Mouse (Mus musculus): Measurements from ENCODE around the gene Akap5. TPM values are rescaled to one million over a fixed set of nuclear protein-coding genes. Genes with fewer than 3 reads are reported as not detected.

Gene Akap5
- polyA plus RNA-seq, 1 experiment from 2014 or later: 12.4 TPM

DNA sequence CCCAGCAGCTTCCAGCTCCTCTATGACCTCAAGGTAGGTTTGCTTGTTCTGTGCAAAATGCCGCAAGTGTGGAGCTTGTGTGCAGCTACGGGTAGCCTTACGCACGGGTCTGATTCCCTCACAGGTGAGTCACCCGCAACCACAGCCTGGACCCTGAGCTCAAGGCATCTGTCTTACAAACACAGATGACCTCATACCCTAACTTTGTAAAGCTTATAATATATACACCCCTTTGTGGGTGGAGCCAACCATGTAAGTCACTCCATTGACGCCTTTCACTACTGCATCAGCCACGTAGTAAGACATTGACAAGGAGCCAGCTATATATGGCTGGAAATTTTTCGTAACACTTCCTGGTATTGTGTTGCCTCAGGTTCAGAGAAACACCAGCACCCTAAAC, 12.7 kb upstream of the Akap5 start:
- H3K4me2 ChIP-seq: no peak overlapping the region
- 92% methylated on average over 8 of the region's 8 CpGs for WGBS

DNA sequence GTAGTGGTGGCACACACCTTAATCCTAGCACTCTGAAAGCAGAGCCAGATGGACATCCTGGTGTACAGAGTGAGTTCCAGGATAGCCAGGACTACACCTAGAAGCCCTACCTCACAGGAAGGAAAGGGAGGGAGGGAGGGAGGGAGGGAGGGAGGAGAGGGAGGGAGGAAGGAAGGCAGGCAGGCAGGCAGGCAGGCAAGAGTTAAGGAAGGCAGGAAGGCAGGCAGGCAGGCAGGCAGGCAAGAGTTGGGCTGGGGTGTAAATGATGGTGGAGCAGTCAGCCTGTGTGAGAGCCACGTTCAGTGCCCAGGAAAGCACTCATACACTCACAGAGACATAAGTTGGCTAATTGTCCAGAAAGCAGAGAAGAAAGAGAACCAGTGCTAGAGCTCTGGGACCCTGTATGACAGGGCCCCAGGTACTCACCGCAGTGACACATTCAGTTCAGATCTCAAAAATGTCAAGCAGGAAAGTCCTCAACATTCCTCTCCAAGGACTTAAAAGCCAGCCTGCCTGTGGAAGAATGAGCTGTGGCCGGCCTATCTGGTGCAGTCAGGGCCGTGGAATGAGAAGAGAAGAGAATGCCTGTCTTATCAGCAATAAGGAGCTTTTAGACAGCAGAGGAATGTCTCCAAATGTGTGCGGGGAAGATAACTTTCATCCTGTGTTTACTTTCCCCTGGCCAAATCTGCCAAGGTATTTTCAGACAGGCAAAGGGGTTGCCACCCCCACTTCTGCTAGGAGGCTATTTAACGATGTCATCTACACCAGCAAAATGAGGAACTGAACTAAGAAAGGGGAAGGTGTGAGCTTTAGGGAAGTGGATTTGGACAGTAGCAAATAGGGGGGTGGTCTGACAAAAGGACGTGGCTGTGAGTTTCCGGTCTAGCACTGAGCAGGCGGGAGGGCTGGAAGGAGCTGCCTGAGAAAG, 6.1 kb upstream of the Akap5 start:
- no peak overlapping the region for H3K4me2 ChIP-seq
- H3K9ac ChIP-seq: no peak overlapping the region
- no peaks in the 10 kb centered on the region for H3K27me3 ChIP-seq
- H3K4me1 ChIP-seq (replicated peaks): no peaks in the 10 kb centered on the region
- 78% methylated on average over 9 of the region's 9 CpGs for WGBS
- peaks cover 16% of the 10 kb centered on the region; the same call in 1 of the 2 replicates for H3K36me3 ChIP-seq
- no peak overlapping the region for H3K4me3 ChIP-seq
- no peak overlapping the region for H3K27ac ChIP-seq (replicated peaks)
- H3K9me3 ChIP-seq: no peaks in the 10 kb centered on the region
- ATAC-seq (ENCODE audit: low FRiP score, low read depth): no peak

More for the DNA sequence above, 12.7 kb upstream of the Akap5 start:
- Histone ChIP-seq H3K9me3 (no peaks in the 10 kb centered on the region), H3K9ac (no peak overlapping the region), H3K27ac (replicated peaks) (no peak overlapping the region), H3K27me3 (no peaks in the 10 kb centered on the region), H3K4me1 (replicated peaks) (0 out of 2 replicates have a peak, but pooled peaks cover under 1% of the 10 kb centered on the region), H3K4me3 (no peak overlapping the region), H3K36me3 (peaks cover 16% of the 10 kb centered on the region)
- ATAC-seq (ENCODE audit: low FRiP score, low read depth): no peak

DNA sequence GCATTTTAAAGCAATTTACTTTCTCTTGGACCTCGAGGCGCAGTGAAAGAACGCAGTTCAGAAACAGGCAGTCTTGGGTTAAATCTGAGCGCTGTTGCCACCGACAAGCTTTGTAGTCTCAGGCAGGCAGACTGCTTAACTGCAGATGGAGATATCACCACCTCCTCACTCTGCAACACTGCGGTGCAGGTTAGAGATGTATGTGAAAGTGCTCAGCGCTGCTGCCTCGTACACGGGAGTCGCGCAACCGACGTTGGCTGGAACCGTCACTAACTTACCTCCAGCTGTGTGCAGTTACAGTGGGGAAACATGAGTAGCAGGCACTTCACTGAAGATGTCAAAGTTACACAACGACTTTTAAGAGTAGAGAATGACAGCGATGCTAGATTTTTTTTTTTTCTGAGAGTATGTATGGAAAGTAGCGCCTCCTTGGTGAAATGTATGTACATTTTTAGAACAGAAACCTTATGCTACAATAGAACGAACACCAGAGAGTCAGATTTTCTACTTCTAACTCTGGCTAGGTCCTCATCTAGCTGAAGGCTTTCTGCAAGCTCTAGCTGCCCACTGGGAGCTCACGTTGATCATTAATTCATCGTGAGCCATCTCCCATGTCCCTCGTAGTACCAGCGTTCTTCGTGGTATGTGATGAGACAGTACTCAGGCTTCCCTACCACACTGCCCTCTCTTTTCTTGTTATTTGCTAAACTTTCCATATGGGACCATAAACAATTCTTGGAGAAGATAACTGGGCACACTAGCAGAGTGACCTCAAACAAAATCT, 1.9 kb downstream of the Akap5 start:
- 87% methylated on average over 23 of the region's 23 CpGs for WGBS
- Histone ChIP-seq H3K4me3 (no peak overlapping the region), H3K27me3 (no peaks in the 10 kb centered on the region), H3K36me3 (peaks cover 10% of the 10 kb centered on the region), H3K4me1 (replicated peaks) (peaks cover 17% of the 10 kb centered on the region), H3K9me3 (no peaks in the 10 kb centered on the region), H3K9ac (no peak overlapping the region), H3K4me2 (no peak overlapping the region; the same call in 1 of the 2 replicates), H3K27ac (replicated peaks) (no peak overlapping the region)
- no peak for ATAC-seq (ENCODE audit: low FRiP score, low read depth)

DNA sequence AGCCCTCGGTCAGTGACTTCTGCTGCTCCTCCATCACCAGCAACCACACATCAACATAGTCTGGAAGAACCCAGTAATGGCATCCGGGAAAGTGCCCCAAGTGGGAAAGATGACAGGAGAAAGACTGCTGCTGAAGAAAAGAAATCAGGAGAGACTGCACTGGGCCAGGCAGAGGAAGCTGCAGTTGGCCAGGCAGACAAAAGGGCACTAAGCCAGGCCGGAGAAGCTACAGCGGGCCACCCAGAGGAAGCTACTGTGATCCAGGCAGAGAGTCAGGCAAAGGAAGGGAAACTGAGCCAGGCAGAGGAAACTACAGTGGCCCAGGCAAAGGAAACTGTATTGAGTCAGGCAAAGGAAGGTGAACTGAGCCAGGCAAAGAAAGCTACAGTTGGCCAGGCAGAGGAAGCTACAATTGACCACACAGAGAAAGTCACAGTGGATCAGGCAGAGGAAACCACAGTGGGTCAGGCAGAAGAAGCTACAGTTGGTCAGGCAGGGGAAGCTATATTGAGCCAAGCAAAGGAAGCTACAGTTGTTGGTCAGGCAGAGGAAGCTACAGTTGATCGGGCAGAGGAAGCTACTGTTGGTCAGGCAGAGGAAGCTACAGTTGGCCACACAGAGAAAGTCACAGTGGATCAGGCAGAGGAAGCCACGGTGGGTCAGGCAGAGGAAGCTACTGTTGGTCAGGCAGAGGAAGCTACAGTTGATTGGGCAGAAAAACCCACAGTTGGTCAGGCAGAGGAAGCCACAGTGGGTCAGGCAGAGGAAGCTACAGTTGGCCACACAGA, 4.1 kb downstream of the Akap5 start:
- Histone ChIP-seq H3K27ac (replicated peaks) (no peak overlapping the region), H3K36me3 (peaks cover 10% of the 10 kb centered on the region), H3K4me3 (no peak overlapping the region), H3K4me1 (replicated peaks) (peaks cover 17% of the 10 kb centered on the region), H3K4me2 (no peak overlapping the region), H3K27me3 (no peaks in the 10 kb centered on the region), H3K9ac (no peak overlapping the region), H3K9me3 (no peaks in the 10 kb centered on the region)
- WGBS: 88% methylated on average over 6 of the region's 6 CpGs
- ATAC-seq (ENCODE audit: low FRiP score, low read depth): no peak

DNA sequence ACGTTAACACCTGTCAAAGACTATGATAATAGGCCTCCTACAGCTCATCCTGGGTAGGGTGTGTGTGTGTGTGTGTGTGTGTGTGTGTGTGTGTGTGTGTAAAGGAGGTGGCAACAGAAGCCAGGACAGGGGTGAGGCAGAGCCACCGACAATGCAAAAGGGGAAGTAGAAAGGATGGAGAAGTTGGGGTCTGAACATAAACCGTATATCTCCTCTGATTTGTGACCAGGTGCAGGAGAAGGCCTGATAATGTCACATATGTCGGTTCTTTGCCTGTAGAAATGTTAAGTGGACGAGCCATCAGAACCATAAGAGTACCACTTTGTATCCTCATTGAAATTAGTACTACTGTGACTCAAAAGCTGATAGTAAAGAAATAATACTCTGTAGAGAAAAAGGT, 9.0 kb downstream of the Akap5 start:
- Histone ChIP-seq H3K4me1 (replicated peaks) (no peaks in the 10 kb centered on the region), H3K4me2 (no peak overlapping the region), H3K9me3 (no peaks in the 10 kb centered on the region), H3K27ac (replicated peaks) (no peak overlapping the region), H3K36me3 (peaks cover 6% of the 10 kb centered on the region; the same call in 1 of the 2 replicates), H3K27me3 (no peaks in the 10 kb centered on the region), H3K9ac (no peak overlapping the region), H3K4me3 (no peak overlapping the region)
- 91% methylated on average over 5 of the region's 5 CpGs for WGBS
- ATAC-seq (ENCODE audit: low FRiP score, low read depth): no peak

DNA sequence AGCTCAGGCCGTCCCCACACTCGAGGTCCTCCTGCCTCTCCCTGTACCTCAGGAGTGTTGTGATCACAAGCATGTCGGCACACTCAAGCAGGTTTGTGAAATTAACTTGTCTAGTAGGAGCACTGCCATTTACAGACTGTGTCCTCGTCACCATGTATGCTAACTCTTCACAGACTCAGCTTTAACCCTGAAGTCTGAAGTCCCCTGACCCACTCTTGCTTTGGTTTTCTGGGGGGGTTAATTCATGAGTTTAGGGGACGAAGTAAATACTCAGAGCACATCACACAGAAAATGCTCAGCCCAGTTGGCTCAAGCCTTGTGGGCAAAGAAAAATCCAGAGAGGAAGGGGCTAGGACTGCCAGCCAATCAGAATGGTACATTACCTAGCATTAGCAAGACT, 10.9 kb downstream of the Akap5 start:
- Histone ChIP-seq H3K27ac (replicated peaks) (no peak overlapping the region), H3K9me3 (no peaks in the 10 kb centered on the region), H3K27me3 (no peaks in the 10 kb centered on the region), H3K4me1 (replicated peaks) (no peaks in the 10 kb centered on the region), H3K4me2 (no peak overlapping the region), H3K9ac (no peak overlapping the region), H3K4me3 (no peak overlapping the region), H3K36me3 (peaks cover 3% of the 10 kb centered on the region; the same call in 1 of the 2 replicates)
- WGBS: 88% methylated on average over 5 of the region's 5 CpGs
- no peak for ATAC-seq (ENCODE audit: low FRiP score, low read depth)

DNA sequence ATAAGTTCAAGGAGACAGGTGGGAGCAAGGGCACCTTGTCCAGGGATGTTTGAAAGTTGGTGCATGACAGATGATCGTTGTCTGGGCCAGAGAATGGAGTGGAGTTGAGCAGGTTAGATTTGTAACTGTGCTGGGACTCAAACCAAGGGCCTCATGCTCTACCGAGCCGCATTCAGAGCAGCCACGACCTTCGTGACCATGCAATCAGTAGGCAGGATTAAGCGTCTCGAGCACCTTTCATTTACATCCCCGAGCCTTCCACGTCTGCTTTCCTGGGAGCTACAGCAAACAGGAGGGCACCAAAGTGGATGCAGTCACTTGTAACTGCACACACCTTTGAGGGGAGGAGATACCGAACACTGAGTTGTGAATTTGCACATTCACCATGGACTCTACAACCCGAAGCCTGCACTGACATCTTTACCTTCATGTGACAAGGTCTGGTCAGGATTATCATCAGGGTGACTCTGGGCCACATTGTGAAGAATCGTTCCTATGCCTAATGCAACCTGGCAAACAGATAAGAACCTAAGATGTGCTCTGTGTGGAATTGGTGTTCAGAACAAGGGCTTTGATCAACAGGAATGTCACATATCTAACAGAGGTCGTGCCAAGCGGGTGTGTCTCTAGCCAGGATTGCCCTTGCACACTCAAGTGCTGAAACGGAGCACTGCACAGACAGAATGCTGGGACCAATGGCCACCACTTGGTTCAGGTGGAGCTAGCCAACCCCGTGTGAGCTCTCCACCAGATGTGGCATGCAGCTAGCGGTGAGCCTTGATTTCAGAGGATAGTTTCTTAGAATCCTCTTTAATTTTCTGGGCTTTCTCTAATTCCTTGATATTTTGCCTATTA, 11.6 kb downstream of the Akap5 start:
- H3K4me2 ChIP-seq: no peak overlapping the region
- 85% methylated on average over 17 of the region's 17 CpGs for WGBS
- no peak overlapping the region for H3K9ac ChIP-seq
- no peak overlapping the region for H3K4me3 ChIP-seq
- H3K27me3 ChIP-seq: no peaks in the 10 kb centered on the region
- no peaks in the 10 kb centered on the region for H3K36me3 ChIP-seq
- H3K4me1 ChIP-seq (replicated peaks): no peaks in the 10 kb centered on the region
- H3K9me3 ChIP-seq: no peaks in the 10 kb centered on the region
- no peak for ATAC-seq (ENCODE audit: low FRiP score, low read depth)
- H3K27ac ChIP-seq (replicated peaks): no peak overlapping the region

DNA sequence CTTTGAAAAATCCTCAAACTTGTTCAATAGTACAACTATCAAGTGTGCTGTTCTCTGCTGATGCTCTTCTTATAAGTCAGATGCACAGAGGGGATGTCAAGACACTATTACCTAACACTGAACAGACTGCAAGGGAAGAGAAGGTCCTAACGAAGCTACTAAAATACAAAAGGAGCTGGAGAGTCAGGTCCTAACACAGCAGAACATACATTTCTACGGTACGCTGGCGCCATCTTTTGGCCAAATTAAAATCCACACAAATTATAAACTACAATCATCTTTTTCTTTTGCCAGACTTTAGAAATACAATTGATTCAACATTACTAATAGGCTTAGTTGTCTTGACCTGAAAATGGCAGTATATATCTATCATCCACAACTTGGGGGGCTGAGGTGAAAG, 16.4 kb downstream of the Akap5 start:
- 5% methylated on average over 4 of the region's 4 CpGs for WGBS
- Histone ChIP-seq H3K27ac (replicated peaks) (no peak overlapping the region), H3K4me1 (replicated peaks) (no peaks in the 10 kb centered on the region), H3K36me3 (no peaks in the 10 kb centered on the region; the same call in 1 of the 2 replicates), H3K9ac (no peak overlapping the region), H3K27me3 (no peaks in the 10 kb centered on the region), H3K4me3 (no peak overlapping the region), H3K9me3 (no peaks in the 10 kb centered on the region), H3K4me2 (no peak overlapping the region)
- no peak for ATAC-seq (ENCODE audit: low FRiP score, low read depth)

DNA sequence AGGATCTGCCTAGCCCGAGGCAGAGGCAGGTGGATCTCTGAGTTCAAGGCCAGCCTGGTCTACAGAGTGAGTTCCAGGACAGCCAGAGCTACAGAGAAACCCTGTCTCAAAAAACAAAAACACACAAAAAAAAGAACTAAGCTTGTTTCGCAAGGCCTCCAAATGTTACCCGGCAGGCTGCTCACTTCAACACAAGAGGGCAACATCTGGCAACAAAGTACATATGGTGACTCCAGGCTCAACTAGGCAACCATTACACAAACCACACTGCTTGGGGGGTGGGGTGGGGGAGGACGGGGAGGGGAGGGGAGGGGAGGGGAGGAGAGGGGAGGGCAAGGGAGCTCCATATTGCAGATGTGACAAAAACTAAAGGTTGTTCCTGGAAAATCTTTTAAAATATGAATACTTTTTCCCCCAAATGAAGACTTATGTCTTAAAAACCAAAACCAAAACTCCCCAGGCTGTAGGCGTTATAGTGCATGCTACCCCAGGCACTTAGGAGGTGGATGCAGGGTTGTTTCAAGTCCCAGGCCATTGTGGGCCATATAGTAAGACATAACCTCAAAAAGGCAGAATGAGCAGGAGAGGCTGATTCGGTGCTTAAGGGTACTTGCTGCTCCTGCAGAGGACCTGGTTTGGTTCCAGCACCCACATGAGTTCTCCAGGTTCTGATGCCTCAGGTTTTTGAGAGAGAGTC, 21.2 kb downstream of the Akap5 start:
- H3K27ac ChIP-seq (replicated peaks): no peak overlapping the region
- H3K4me2 ChIP-seq: no peak overlapping the region
- ATAC-seq (ENCODE audit: low FRiP score, low read depth): no peak
- H3K9me3 ChIP-seq: no peaks in the 10 kb centered on the region
- H3K27me3 ChIP-seq: no peaks in the 10 kb centered on the region
- no peak overlapping the region for H3K4me3 ChIP-seq
- no peaks in the 10 kb centered on the region for H3K4me1 ChIP-seq (replicated peaks)
- peaks cover 27% of the 10 kb centered on the region for H3K36me3 ChIP-seq
- no peak overlapping the region for H3K9ac ChIP-seq
- 89% methylated on average over 5 of the region's 6 CpGs for WGBS

DNA sequence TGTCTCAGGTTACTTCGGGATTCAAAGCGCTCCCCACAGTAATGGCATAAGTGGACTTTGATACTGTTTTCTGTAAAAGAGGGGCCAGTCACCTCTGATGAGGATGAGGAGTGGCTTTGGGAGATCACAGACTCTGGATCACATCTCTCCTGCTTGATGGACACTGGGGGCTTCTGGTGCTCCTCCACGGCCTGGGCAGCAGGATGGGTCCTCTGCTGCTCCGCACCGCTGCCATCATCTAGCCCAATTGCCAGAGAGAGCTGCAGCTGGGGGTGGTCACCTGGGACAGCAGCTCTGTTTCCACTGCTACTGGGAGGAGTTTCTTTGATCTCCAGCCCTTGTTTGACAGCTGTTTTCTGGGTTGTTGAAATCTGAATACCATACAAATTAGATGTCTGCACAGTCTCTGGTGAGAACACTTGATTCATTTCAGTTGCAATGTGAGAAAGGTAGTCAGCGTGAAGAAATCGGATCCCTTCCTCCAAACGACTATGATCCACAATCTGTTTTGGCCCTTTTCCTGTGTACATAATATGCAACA, 25.1 kb downstream of the Akap5 start:
- Histone ChIP-seq H3K4me3 (no peak overlapping the region), H3K27me3 (no peaks in the 10 kb centered on the region), H3K36me3 (peaks cover 36% of the 10 kb centered on the region), H3K9ac (no peak overlapping the region), H3K4me1 (replicated peaks) (no peaks in the 10 kb centered on the region), H3K4me2 (no peak overlapping the region), H3K9me3 (no peaks in the 10 kb centered on the region), H3K27ac (replicated peaks) (no peak overlapping the region)
- ATAC-seq (ENCODE audit: low FRiP score, low read depth): no peak
- WGBS: 89% methylated on average over 8 of the region's 8 CpGs
